Mouse (Mus musculus) megakaryocyte, embryonic 14.5 days (primary cell): ENCODE data around the gene Olfr773.

Experiments used
- FLI1 ChIP-seq: IDR thresholded peaks from 2 replicates; pipeline ENCODE4 v1.6.1; 2012; ENCODE audit warnings: low read length, inconsistent platforms, mixed read lengths
- GATA1 ChIP-seq: IDR thresholded peaks from 3 replicates; pipeline ENCODE4 v1.6.1; 2012; ENCODE audit warnings: mixed read lengths, low read length, inconsistent platforms, borderline replicate concordance

GRCm38 (mm10) chr10:129235904-129236303 is 48.7 kb upstream of the Olfr773 start, which contains the start of gene Olfr774:
- TF ChIP-seq GATA1, result no peak
- no peak for TF ChIP-seq FLI1
